Mouse (Mus musculus): ENCODE results near the gene Prss44. TPM values are rescaled to one million over a fixed set of nuclear protein-coding genes. Genes with fewer than 3 reads are reported as not detected.
"Not testable (repeated sequence)": the region's sequence is repeated elsewhere in the genome, so short reads cannot be mapped to it uniquely, and the experiment has no call there.

Gene Prss44
- polyA plus RNA-seq, 1 experiment from 2014 or later: not detected

- H3K27ac ChIP-seq (replicated peaks; ENCODE audit: low read depth, low read length); DNase-seq (ENCODE audit: low spot score); H3K27me3 ChIP-seq (ENCODE audit: control insufficient read depth, insufficient read depth, low read length); ATAC-seq (ENCODE audit: insufficient number of reproducible peaks, low FRiP score, low TSS enrichment, low read depth); H3K4me3 ChIP-seq (ENCODE audit: low read depth, low read length); H3K4me1 ChIP-seq (ENCODE audit: control insufficient read depth, insufficient read depth, low read length); H3K36me3 ChIP-seq (ENCODE audit: control insufficient read depth, insufficient read depth, low read length); H3K4me2 ChIP-seq (ENCODE audit: low read depth, severe bottlenecking); H3K9me3 ChIP-seq (ENCODE audit: control insufficient read depth, low read length); H3K9ac ChIP-seq (ENCODE audit: low read length): not testable (repeated sequence)
Measured at GRCm38 (mm10) chr9:110820546-110820945, 6.8 kb downstream of the Prss44 start.

- 84% methylated on average over 7 of the region's 7 CpGs for WGBS
- Histone ChIP-seq H3K4me3 (ENCODE audit: low read depth, low read length) (no peak overlapping the region), H3K9me3 (ENCODE audit: control insufficient read depth, low read length) (no peaks in the 10 kb centered on the region), H3K27ac (replicated peaks; ENCODE audit: low read depth, low read length) (no peak overlapping the region), H3K9ac (ENCODE audit: low read length) (no peak overlapping the region), H3K4me2 (ENCODE audit: low read depth, severe bottlenecking) (no peak overlapping the region), H3K27me3 (ENCODE audit: control insufficient read depth, insufficient read depth, low read length) (no peaks in the 10 kb centered on the region), H3K4me1 (ENCODE audit: control insufficient read depth, insufficient read depth, low read length) (no peaks in the 10 kb centered on the region), H3K36me3 (ENCODE audit: control insufficient read depth, insufficient read depth, low read length) (no peaks in the 10 kb centered on the region)
- DNase-seq (ENCODE audit: low spot score) (no peak), ATAC-seq (ENCODE audit: insufficient number of reproducible peaks, low FRiP score, low TSS enrichment, low read depth) (no peak)
Measured at GRCm38 (mm10) chr9:110821436-110821835, 7.6 kb downstream of the Prss44 start.

GRCm38 (mm10) chr9:110825426-110825825, 11.6 kb downstream of the Prss44 start:
- ATAC-seq (ENCODE audit: insufficient number of reproducible peaks, low FRiP score, low TSS enrichment, low read depth) (no peak), DNase-seq (ENCODE audit: low spot score) (no peak)
- no peaks in the 10 kb centered on the region for H3K36me3 ChIP-seq (ENCODE audit: control insufficient read depth, insufficient read depth, low read length)
- H3K27ac ChIP-seq (replicated peaks; ENCODE audit: low read depth, low read length): no peak overlapping the region
- H3K9me3 ChIP-seq (ENCODE audit: control insufficient read depth, low read length): no peaks in the 10 kb centered on the region
- no peaks in the 10 kb centered on the region for H3K4me1 ChIP-seq (ENCODE audit: control insufficient read depth, insufficient read depth, low read length)
- no peak overlapping the region for H3K9ac ChIP-seq (ENCODE audit: low read length)
- H3K27me3 ChIP-seq (ENCODE audit: control insufficient read depth, insufficient read depth, low read length): no peaks in the 10 kb centered on the region
- no peak overlapping the region for H3K4me3 ChIP-seq (ENCODE audit: low read depth, low read length)
- 78% methylated on average over 4 of the region's 4 CpGs for whole genome bisulfite sequencing
- no peak overlapping the region for H3K4me2 ChIP-seq (ENCODE audit: low read depth, severe bottlenecking)

GRCm38 (mm10) chr9:110825832-110826231, 12.0 kb downstream of the Prss44 start:
- DNase-seq (ENCODE audit: low spot score) (no peak), ATAC-seq (ENCODE audit: insufficient number of reproducible peaks, low FRiP score, low TSS enrichment, low read depth) (no peak)
- no peaks in the 10 kb centered on the region for H3K9me3 ChIP-seq (ENCODE audit: control insufficient read depth, low read length)
- 82% methylated on average over 7 of the region's 7 CpGs for WGBS
- H3K36me3 ChIP-seq (ENCODE audit: control insufficient read depth, insufficient read depth, low read length): no peaks in the 10 kb centered on the region
- no peak overlapping the region for H3K27ac ChIP-seq (replicated peaks; ENCODE audit: low read depth, low read length)
- no peak overlapping the region for H3K4me3 ChIP-seq (ENCODE audit: low read depth, low read length)
- H3K27me3 ChIP-seq (ENCODE audit: control insufficient read depth, insufficient read depth, low read length): no peaks in the 10 kb centered on the region
- H3K9ac ChIP-seq (ENCODE audit: low read length): no peak overlapping the region
- no peaks in the 10 kb centered on the region for H3K4me1 ChIP-seq (ENCODE audit: control insufficient read depth, insufficient read depth, low read length)
- H3K4me2 ChIP-seq (ENCODE audit: low read depth, severe bottlenecking): no peak overlapping the region

GRCm38 (mm10) chr9:110826390-110826789, 12.6 kb downstream of the Prss44 start, which contains the start of gene Prss43:
Gene Prss43 (plus strand): TSS chr9:110826690.
- Histone ChIP-seq H3K27me3 (ENCODE audit: control insufficient read depth, insufficient read depth, low read length) (no peaks in the 10 kb centered on the region), H3K9me3 (ENCODE audit: control insufficient read depth, low read length) (no peaks in the 10 kb centered on the region), H3K27ac (replicated peaks; ENCODE audit: low read depth, low read length) (no peak within 1 kb of the TSS), H3K4me2 (ENCODE audit: low read depth, severe bottlenecking) (no peak within 1 kb of the TSS), H3K4me1 (ENCODE audit: control insufficient read depth, insufficient read depth, low read length) (no peaks in the 10 kb centered on the region), H3K9ac (ENCODE audit: low read length) (no peak within 1 kb of the TSS), H3K36me3 (ENCODE audit: control insufficient read depth, insufficient read depth, low read length) (no peaks in the 10 kb centered on the region), H3K4me3 (ENCODE audit: low read depth, low read length) (no peak within 1 kb of the TSS)
- WGBS: 83% methylated on average over 3 of the region's 3 CpGs
- DNase-seq (ENCODE audit: low spot score) (no peak), ATAC-seq (ENCODE audit: insufficient number of reproducible peaks, low FRiP score, low TSS enrichment, low read depth) (no peak)

- Histone ChIP-seq H3K4me3 (ENCODE audit: low read depth, low read length) (no peak overlapping the region), H3K27ac (replicated peaks; ENCODE audit: low read depth, low read length) (no peak overlapping the region), H3K27me3 (ENCODE audit: control insufficient read depth, insufficient read depth, low read length) (no peaks in the 10 kb centered on the region), H3K4me2 (ENCODE audit: low read depth, severe bottlenecking) (no peak overlapping the region), H3K9me3 (ENCODE audit: control insufficient read depth, low read length) (no peaks in the 10 kb centered on the region), H3K36me3 (ENCODE audit: control insufficient read depth, insufficient read depth, low read length) (no peaks in the 10 kb centered on the region), H3K9ac (ENCODE audit: low read length) (no peak overlapping the region), H3K4me1 (ENCODE audit: control insufficient read depth, insufficient read depth, low read length) (no peaks in the 10 kb centered on the region)
- WGBS: 80% methylated on average over 5 of the region's 5 CpGs
- DNase-seq (ENCODE audit: low spot score): no peak
- no peak for ATAC-seq (ENCODE audit: insufficient number of reproducible peaks, low FRiP score, low TSS enrichment, low read depth)
Measured at GRCm38 (mm10) chr9:110833021-110833420, 19.2 kb downstream of the Prss44 start.

- ATAC-seq (ENCODE audit: insufficient number of reproducible peaks, low FRiP score, low TSS enrichment, low read depth) (no peak), DNase-seq (ENCODE audit: low spot score) (no peak)
- Histone ChIP-seq H3K9me3 (ENCODE audit: control insufficient read depth, low read length) (no peaks in the 10 kb centered on the region), H3K27me3 (ENCODE audit: control insufficient read depth, insufficient read depth, low read length) (no peaks in the 10 kb centered on the region), H3K4me2 (ENCODE audit: low read depth, severe bottlenecking) (no peak within 1 kb of the TSS), H3K27ac (replicated peaks; ENCODE audit: low read depth, low read length) (no peak within 1 kb of the TSS), H3K4me1 (ENCODE audit: control insufficient read depth, insufficient read depth, low read length) (no peaks in the 10 kb centered on the region), H3K9ac (ENCODE audit: low read length) (no peak within 1 kb of the TSS), H3K36me3 (ENCODE audit: control insufficient read depth, insufficient read depth, low read length) (no peaks in the 10 kb centered on the region), H3K4me3 (ENCODE audit: low read depth, low read length) (no peak within 1 kb of the TSS)
- 73% methylated on average over 19 of the region's 19 CpGs for WGBS
Measured at GRCm38 (mm10) chr9:110834411-110834810, 20.6 kb downstream of the Prss44 start, which contains the start of gene Prss45. Gene Prss45 (plus strand): TSS chr9:110834588.

GRCm38 (mm10) chr9:110834961-110835360, 21.2 kb downstream of the Prss44 start:
- Histone ChIP-seq H3K4me2 (ENCODE audit: low read depth, severe bottlenecking) (no peak overlapping the region), H3K36me3 (ENCODE audit: control insufficient read depth, insufficient read depth, low read length) (no peaks in the 10 kb centered on the region), H3K4me1 (ENCODE audit: control insufficient read depth, insufficient read depth, low read length) (no peaks in the 10 kb centered on the region), H3K4me3 (ENCODE audit: low read depth, low read length) (no peak overlapping the region), H3K27me3 (ENCODE audit: control insufficient read depth, insufficient read depth, low read length) (no peaks in the 10 kb centered on the region), H3K9ac (ENCODE audit: low read length) (no peak overlapping the region), H3K9me3 (ENCODE audit: control insufficient read depth, low read length) (no peaks in the 10 kb centered on the region), H3K27ac (replicated peaks; ENCODE audit: low read depth, low read length) (no peak overlapping the region)
- WGBS: 31% methylated on average over 10 of the region's 10 CpGs
- ATAC-seq (ENCODE audit: insufficient number of reproducible peaks, low FRiP score, low TSS enrichment, low read depth) (no peak), DNase-seq (ENCODE audit: low spot score) (no peak)

GRCm38 (mm10) chr9:110836112-110836511, 22.3 kb downstream of the Prss44 start:
- no peak overlapping the region for H3K9ac ChIP-seq (ENCODE audit: low read length)
- no peaks in the 10 kb centered on the region for H3K27me3 ChIP-seq (ENCODE audit: control insufficient read depth, insufficient read depth, low read length)
- no peak overlapping the region for H3K4me3 ChIP-seq (ENCODE audit: low read depth, low read length)
- no peak for ATAC-seq (ENCODE audit: insufficient number of reproducible peaks, low FRiP score, low TSS enrichment, low read depth)
- DNase-seq (ENCODE audit: low spot score): no peak
- no peak overlapping the region for H3K4me2 ChIP-seq (ENCODE audit: low read depth, severe bottlenecking)
- no peak overlapping the region for H3K27ac ChIP-seq (replicated peaks; ENCODE audit: low read depth, low read length)
- WGBS: 67% methylated on average over 2 of the region's 2 CpGs
- no peaks in the 10 kb centered on the region for H3K9me3 ChIP-seq (ENCODE audit: control insufficient read depth, low read length)
- no peaks in the 10 kb centered on the region for H3K36me3 ChIP-seq (ENCODE audit: control insufficient read depth, insufficient read depth, low read length)
- no peaks in the 10 kb centered on the region for H3K4me1 ChIP-seq (ENCODE audit: control insufficient read depth, insufficient read depth, low read length)
